Mouse (Mus musculus) hindbrain, embryonic 14.5 days (tissue): ENCODE data around the gene Sf3b5. TPM values are rescaled to one million over a fixed set of nuclear protein-coding genes. Genes with fewer than 3 reads are reported as not detected.
"Not testable (repeated sequence)": the region's sequence is repeated elsewhere in the genome, so short reads cannot be mapped to it uniquely, and the experiment has no call there.

ENCODE experiments used
- ATAC-seq: fragments of 200-750 bp; cut with Nextera tagmentation; 2 replicates; pipeline ENCODE4 v1.8.0; 2017; ENCODE audit warnings: moderate number of reproducible peaks, mild to moderate bottlenecking, moderate TSS enrichment, moderate library complexity; ENCODE audit not compliant: low FRiP score
- DNase-seq: peaks from one replicate; pipeline ENCODE4 v3.0.0-alpha.2; 2015; ENCODE audit warnings: low spot score
- H3K27ac ChIP-seq: fragments of 300-500 bp; sonication (generic); 2 replicates; pipeline ENCODE4 v1.5.1; 2014; ENCODE audit warnings: mild to moderate bottlenecking, moderate library complexity
- H3K27me3 ChIP-seq: fragments of 300-500 bp; sonication (generic); 2 replicates; pipeline ENCODE4 v1.6.1; 2014; ENCODE audit warnings: mild to moderate bottlenecking, low read length, mixed read lengths; ENCODE audit not compliant: control insufficient read depth, insufficient read depth
- H3K36me3 ChIP-seq: fragments of 300-500 bp; sonication (generic); replicated peaks from 2 replicates; pipeline ENCODE4 v1.6.1; 2014; ENCODE audit not compliant: control insufficient read depth, insufficient read depth
- H3K4me1 ChIP-seq: fragments of 300-500 bp; sonication (generic); replicated peaks from 2 replicates; pipeline ENCODE4 v1.6.1; 2014; ENCODE audit warnings: antibody characterized with exemption, low read length, mixed read lengths; ENCODE audit not compliant: control insufficient read depth, insufficient read depth
- H3K4me2 ChIP-seq: fragments of 300-500 bp; sonication (generic); replicated peaks from 2 replicates; pipeline ENCODE4 v1.6.1; 2014; ENCODE audit warnings: mild to moderate bottlenecking, moderate library complexity
- H3K4me3 ChIP-seq: fragments of 300-500 bp; sonication (generic); replicated peaks from 2 replicates; pipeline ENCODE4 v1.5.1; 2014; ENCODE audit warnings: mild to moderate bottlenecking, low read length
- H3K9ac ChIP-seq: fragments of 300-500 bp; sonication (generic); 2 replicates; pipeline ENCODE4 v1.6.1; 2014
- H3K9me3 ChIP-seq: fragments of 300-500 bp; sonication (generic); 2 replicates; pipeline ENCODE4 v1.6.1; 2016; ENCODE audit warnings: low read length; ENCODE audit not compliant: control insufficient read depth
- WGBS: fragments of 180-500 bp; shearing (Covaris S2); extraction: QIAGEN DNeasy Blood & Tissue Kit; methylation state at CpG from one replicate; pipeline ENCODE4 v1.1.7; 2014; 5-methylcytosine and 5-hydroxymethylcytosine counted together
- polyA plus RNA-seq: library from polyadenylated mRNA; unstranded; fragments of >200 nt; fragmentation: Nextera tagmentation; extraction: Ambion mirVana; gene quantifications from 2 replicates; pipeline ENCODE4 v1.2.1, GENCODE M21; 2014

Sf3b5 gene
- polyA plus RNA-seq, 1 experiment from 2014 or later: 28.1 TPM

- not testable (repeated sequence) for H3K4me1 ChIP-seq, H3K9me3 ChIP-seq, H3K9ac ChIP-seq, H3K36me3 ChIP-seq, H3K4me2 ChIP-seq, H3K27ac ChIP-seq, H3K27me3 ChIP-seq, ATAC-seq, H3K4me3 ChIP-seq, DNase-seq
- 78% methylated on average over 3 of the region's 3 CpGs for WGBS
Measured at GRCm38 (mm10) chr10:13023985-13024384, 18.8 kb downstream of the Sf3b5 start.

DNA sequence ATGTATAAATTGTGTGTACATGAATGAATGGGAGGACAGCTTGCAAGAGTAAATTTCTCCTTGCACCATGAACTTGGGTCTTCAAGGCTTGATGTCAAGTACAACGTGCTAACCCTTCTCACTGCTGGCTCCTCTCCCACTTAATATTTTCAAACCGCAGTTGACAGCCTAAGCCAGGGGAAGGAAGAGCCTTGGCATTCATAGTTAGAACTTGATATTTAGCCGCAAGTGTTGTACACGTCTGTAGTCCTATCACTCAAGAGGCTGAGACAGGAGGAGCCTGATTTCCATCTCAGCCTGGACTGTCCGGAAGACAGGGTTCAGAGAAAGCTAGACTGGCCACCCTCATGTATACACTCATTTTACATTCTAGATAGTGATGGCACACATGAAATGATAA lies 22.6 kb downstream of the Sf3b5 start:
- Histone ChIP-seq H3K27ac (no peak overlapping the region), H3K9ac (no peak overlapping the region), H3K27me3 (no peaks in the 10 kb centered on the region), H3K4me1 (no peaks in the 10 kb centered on the region), H3K36me3 (no peaks in the 10 kb centered on the region), H3K4me3 (no peak overlapping the region), H3K4me2 (no peak overlapping the region), H3K9me3 (no peaks in the 10 kb centered on the region)
- DNase-seq (no peak), ATAC-seq (no peak)
- WGBS: 92% methylated on average over 5 of the region's 5 CpGs

- Histone ChIP-seq H3K36me3 (no peaks in the 10 kb centered on the region), H3K4me2 (no peak overlapping the region), H3K4me1 (no peaks in the 10 kb centered on the region), H3K9me3 (no peaks in the 10 kb centered on the region), H3K9ac (no peak overlapping the region), H3K27me3 (no peaks in the 10 kb centered on the region), H3K27ac (no peak overlapping the region), H3K4me3 (no peak overlapping the region)
- WGBS: 87% methylated on average over 1 of the region's 1 CpGs
- ATAC-seq: no peak
- no peak for DNase-seq
Measured at GRCm38 (mm10) chr10:13028215-13028614, 23.1 kb downstream of the Sf3b5 start.

- ATAC-seq: no peak
- 91% methylated on average over 5 of the region's 5 CpGs for WGBS
- H3K27me3 ChIP-seq: no peaks in the 10 kb centered on the region
- H3K9ac ChIP-seq: no peak overlapping the region
- H3K36me3 ChIP-seq: no peaks in the 10 kb centered on the region
- no peak overlapping the region for H3K4me3 ChIP-seq
- no peak for DNase-seq
- H3K4me2 ChIP-seq: no peak overlapping the region
- H3K27ac ChIP-seq: no peak overlapping the region
- no peaks in the 10 kb centered on the region for H3K9me3 ChIP-seq
- H3K4me1 ChIP-seq: no peaks in the 10 kb centered on the region
Measured at GRCm38 (mm10) chr10:13029416-13029815, 24.3 kb downstream of the Sf3b5 start.

DNA sequence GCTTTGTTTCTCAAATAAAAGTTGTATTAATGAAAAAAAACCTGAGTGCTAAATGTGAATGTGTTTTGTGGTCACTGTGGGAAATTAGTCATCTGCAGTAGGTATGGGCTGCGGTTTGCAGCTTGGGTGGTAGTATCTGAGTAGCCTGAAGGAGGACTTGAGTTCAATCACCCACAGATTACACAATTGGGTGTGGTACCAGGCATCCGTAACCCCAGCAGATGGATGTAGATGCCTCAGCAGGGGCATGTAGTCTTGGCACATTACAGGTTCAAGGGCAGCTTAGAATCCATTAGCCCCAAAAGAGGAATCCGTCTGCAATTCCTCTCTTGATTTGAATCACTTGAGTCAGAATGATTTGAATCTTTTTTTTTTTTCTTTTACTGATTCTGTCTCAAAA lies 30.1 kb downstream of the Sf3b5 start:
- no peaks in the 10 kb centered on the region for H3K27me3 ChIP-seq
- no peak overlapping the region for H3K4me2 ChIP-seq
- H3K4me1 ChIP-seq: no peaks in the 10 kb centered on the region
- H3K36me3 ChIP-seq: no peaks in the 10 kb centered on the region
- ATAC-seq (no peak), DNase-seq (no peak)
- 87% methylated on average over 3 of the region's 3 CpGs for WGBS
- H3K9me3 ChIP-seq: no peaks in the 10 kb centered on the region
- no peak overlapping the region for H3K9ac ChIP-seq
- H3K4me3 ChIP-seq: no peak overlapping the region
- no peak overlapping the region for H3K27ac ChIP-seq

- Histone ChIP-seq H3K9me3 (no peaks in the 10 kb centered on the region), H3K27ac (no peak overlapping the region), H3K4me3 (no peak overlapping the region), H3K27me3 (no peaks in the 10 kb centered on the region), H3K4me1 (no peaks in the 10 kb centered on the region), H3K9ac (no peak overlapping the region), H3K4me2 (no peak overlapping the region), H3K36me3 (no peaks in the 10 kb centered on the region)
- no peak for ATAC-seq
- WGBS: 87% methylated on average over 5 of the region's 5 CpGs
- no peak for DNase-seq
Measured at GRCm38 (mm10) chr10:13039637-13040174, 34.6 kb downstream of the Sf3b5 start.

GRCm38 (mm10) chr10:13044659-13045058 lies 39.5 kb downstream of the Sf3b5 start:
- Histone ChIP-seq H3K36me3 (no peaks in the 10 kb centered on the region), H3K4me2 (no peak overlapping the region), H3K27me3 (no peaks in the 10 kb centered on the region), H3K4me1 (no peaks in the 10 kb centered on the region), H3K4me3 (no peak overlapping the region), H3K9ac (no peak overlapping the region), H3K27ac (no peak overlapping the region), H3K9me3 (no peaks in the 10 kb centered on the region)
- 69% methylated on average over 11 of the region's 11 CpGs for WGBS
- ATAC-seq: peak; percentile 70; the same call in 1 of the 2 replicates
- no peak for DNase-seq

- ATAC-seq: no peak
Measured at GRCm38 (mm10) chr10:13047816-13048215, 42.7 kb downstream of the Sf3b5 start.

GRCm38 (mm10) chr10:13056863-13057381 lies 51.8 kb downstream of the Sf3b5 start:
- no peak for ATAC-seq
- H3K27ac ChIP-seq: no peak overlapping the region
- 87% methylated on average over 6 of the region's 6 CpGs for WGBS

More at GRCm38 (mm10) chr10:13047816-13048215, 42.7 kb downstream of the Sf3b5 start:
- WGBS: 47% methylated on average over 4 of the region's 4 CpGs
- no peak overlapping the region for H3K9ac ChIP-seq
- H3K9me3 ChIP-seq: no peaks in the 10 kb centered on the region
- no peaks in the 10 kb centered on the region for H3K4me1 ChIP-seq
- H3K36me3 ChIP-seq: no peaks in the 10 kb centered on the region
- H3K4me2 ChIP-seq: no peak overlapping the region
- DNase-seq: no peak
- H3K27ac ChIP-seq: no peak overlapping the region
- H3K4me3 ChIP-seq: no peak overlapping the region
- no peaks in the 10 kb centered on the region for H3K27me3 ChIP-seq

More at GRCm38 (mm10) chr10:13056863-13057381, 51.8 kb downstream of the Sf3b5 start:
- Histone ChIP-seq H3K36me3 (no peaks in the 10 kb centered on the region), H3K9me3 (no peaks in the 10 kb centered on the region), H3K4me1 (no peaks in the 10 kb centered on the region; the same call in 1 of the 2 replicates), H3K4me3 (no peak overlapping the region), H3K4me2 (no peak overlapping the region), H3K9ac (no peak overlapping the region), H3K27me3 (peaks cover 28% of the 10 kb centered on the region)
- DNase-seq: no peak
